Mouse (Mus musculus) urinary bladder, postnatal 14 days (tissue): ENCODE results near the gene Mup1.
"Not testable (repeated sequence)": the region's sequence is repeated elsewhere in the genome, so short reads cannot be mapped to it uniquely, and the experiment has no call there.

Experiments
- DNase-seq: peaks from one replicate; pipeline ENCODE4 v3.0.0; 2021; ENCODE audit warnings: low spot score

Gene Mup1

GRCm38 (mm10) chr4:60501860-60502259 lies at the start of gene Mup1:
Mup1 (minus strand) TSS chr4:60501960.
- DNase-seq, result not testable (repeated sequence)
